Mouse (Mus musculus) myocyte (in vitro differentiated cells): ENCODE measurements around the gene Msantd1. TPM values are rescaled to one million over a fixed set of nuclear protein-coding genes. Genes with fewer than 3 reads are reported as not detected.

ENCODE experiments used
- H3K27me3 ChIP-seq: one replicate; pipeline ENCODE4 v1.6.1; 2011; ENCODE audit not compliant: control insufficient read depth, insufficient read depth, insufficient read length
- H3K36me3 ChIP-seq: one replicate; pipeline ENCODE4 v1.6.1; 2011; ENCODE audit not compliant: control insufficient read depth, insufficient read depth
- H3K4me2 ChIP-seq: one replicate; pipeline ENCODE4 v1.6.1; 2011; ENCODE audit warnings: low read depth, control low read depth
- H3K4me3 ChIP-seq: one replicate; pipeline ENCODE4 v1.5.1; 2011; ENCODE audit warnings: mild to moderate bottlenecking, control low read depth, moderate library complexity
- H3K79me2 ChIP-seq: one replicate; pipeline ENCODE4 v1.6.1; 2011; ENCODE audit not compliant: control insufficient read depth, insufficient read depth
- H3ac ChIP-seq: one replicate; pipeline ENCODE4 v1.6.1; 2011; ENCODE audit not compliant: control insufficient read depth, insufficient read length
- CEBPB ChIP-seq: IDR thresholded peaks from 2 replicates; pipeline ENCODE4 v1.6.1; 2011; ENCODE audit warnings: mild to moderate bottlenecking, moderate library complexity; ENCODE audit not compliant: poor library complexity, insufficient read depth, severe bottlenecking
- E2F4 ChIP-seq: IDR thresholded peaks from one replicate; pipeline ENCODE4 v1.6.1; 2011; ENCODE audit warnings: mild to moderate bottlenecking, control low read depth, moderate library complexity; ENCODE audit not compliant: insufficient read depth
- MAX ChIP-seq: IDR thresholded peaks from one replicate; pipeline ENCODE4 v1.6.1; 2011; ENCODE audit warnings: low read depth, mild to moderate bottlenecking, control low read depth
- MYOD1 ChIP-seq, 3 experiments: IDR thresholded peaks; one replicate each; pipeline ENCODE4 v1.6.1; 2011; ENCODE audit warnings: control low read depth in 2 of 3, low read depth in 2 of 3, mild to moderate bottlenecking in 2 of 3, moderate library complexity in 1 of 3; ENCODE audit not compliant: insufficient read length in 2 of 3, control insufficient read depth in 1 of 3
- MYOG ChIP-seq, 3 experiments: IDR thresholded peaks; one replicate each; pipeline ENCODE4 v1.6.1; 2011; ENCODE audit warnings: control low read depth in 2 of 3, low read depth in 2 of 3, mild to moderate bottlenecking in 2 of 3; ENCODE audit not compliant: insufficient read length in 2 of 3, control insufficient read depth in 1 of 3, insufficient read depth in 1 of 3
- POLR2A ChIP-seq: IDR thresholded peaks from one replicate; pipeline ENCODE4 v1.6.1; 2011; ENCODE audit warnings: low read depth, mild to moderate bottlenecking, control low read depth, moderate library complexity; ENCODE audit not compliant: insufficient read length
- POLR2AphosphoS2 ChIP-seq: IDR thresholded peaks from one replicate; pipeline ENCODE4 v1.6.1; 2011; ENCODE audit warnings: low read depth, control low read depth; ENCODE audit not compliant: insufficient read length
- REST ChIP-seq: IDR thresholded peaks from one replicate; pipeline ENCODE4 v1.6.1; 2011; ENCODE audit warnings: mild to moderate bottlenecking, control low read depth, moderate library complexity; ENCODE audit not compliant: insufficient read depth, insufficient read length
- SRF ChIP-seq: IDR thresholded peaks from one replicate; pipeline ENCODE4 v1.6.1; 2011; ENCODE audit warnings: low read depth; ENCODE audit not compliant: control insufficient read depth, insufficient read length
- TCF12 ChIP-seq: IDR thresholded peaks from one replicate; pipeline ENCODE4 v1.6.1; 2011; ENCODE audit warnings: mild to moderate bottlenecking, control low read depth; ENCODE audit not compliant: poor library complexity, insufficient read depth, severe bottlenecking
- TCF3 ChIP-seq: IDR thresholded peaks from one replicate; pipeline ENCODE4 v1.6.1; 2011; ENCODE audit warnings: low read depth, control low read depth; ENCODE audit not compliant: insufficient read length
- USF1 ChIP-seq: IDR thresholded peaks from one replicate; pipeline ENCODE4 v1.6.1; 2011; ENCODE audit warnings: low read depth, mild to moderate bottlenecking, control low read depth, moderate library complexity
- polyA plus RNA-seq: library from polyadenylated mRNA; unstranded; fragments of >200 nt; fragmentation: generic; extraction: Trizol; gene quantifications from one replicate; pipeline ENCODE4 v1.2.1, GENCODE M21; 2012; ENCODE audit warnings: missing spikeins

Gene Msantd1
- polyA plus RNA-seq, 1 experiment, result not detected

- TF ChIP-seq POLR2AphosphoS2 (no peak), REST (no peak), TCF12 (no peak), POLR2A (no peak), USF1 (no peak), MYOG (IDR thresholded peaks at IDR 0.05; ENCODE audit: control insufficient read depth in 1 of 3, insufficient read depth in 1 of 3, insufficient read length in 2 of 3, low read depth in 2 of 3) (no peak), MAX (no peak), E2F4 (no peak), MYOD1 (IDR thresholded peaks at IDR 0.05; ENCODE audit: control insufficient read depth in 1 of 3, insufficient read length in 2 of 3, low read depth in 2 of 3) (no peak), TCF3 (no peak), CEBPB (no peak), SRF (no peak)
- no peak overlapping the region for H3K4me2 ChIP-seq
- peaks cover 20% of the 10 kb centered on the region for H3K27me3 ChIP-seq
- no peak overlapping the region for H3K4me3 ChIP-seq
- no peaks in the 10 kb centered on the region for H3K36me3 ChIP-seq
- no peaks in the 10 kb centered on the region for H3K79me2 ChIP-seq
- H3ac ChIP-seq, result no peak overlapping the region
These were observed 8.0 kb downstream of the Msantd1 start for GRCm38 (mm10) chr5:34915801-34916200.

DNA sequence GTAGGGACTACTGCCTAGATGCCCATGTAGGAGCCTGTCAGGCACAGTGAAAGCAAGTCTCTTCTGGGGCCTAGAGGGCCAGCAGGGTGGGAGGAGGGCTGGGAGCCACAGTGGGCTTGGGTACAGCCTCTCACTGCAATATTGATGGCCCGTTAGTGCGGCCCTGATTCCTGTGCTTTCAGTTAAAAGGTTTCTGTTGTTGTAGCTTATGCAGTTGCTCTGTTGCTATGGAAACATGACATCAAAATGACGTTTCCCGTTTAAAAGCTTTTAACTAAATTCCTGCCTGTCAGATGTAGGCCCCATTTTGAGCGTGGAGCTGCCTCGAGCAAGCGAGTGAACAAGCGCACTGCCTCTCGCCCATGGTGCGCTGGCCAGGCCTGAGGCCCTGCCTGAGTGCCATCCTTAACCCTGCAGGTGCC lies 9.4 kb downstream of the Msantd1 start:
- H3K79me2 ChIP-seq, result no peaks in the 10 kb centered on the region
- peaks cover 31% of the 10 kb centered on the region for H3K27me3 ChIP-seq
- no peak overlapping the region for H3K4me3 ChIP-seq
- no peak overlapping the region for H3ac ChIP-seq
- TF ChIP-seq POLR2AphosphoS2 (no peak), MYOD1 (IDR thresholded peaks at IDR 0.05; ENCODE audit: control insufficient read depth in 1 of 3, insufficient read length in 2 of 3, low read depth in 2 of 3) (no peak), CEBPB (no peak), MYOG (IDR thresholded peaks at IDR 0.05; ENCODE audit: control insufficient read depth in 1 of 3, insufficient read depth in 1 of 3, insufficient read length in 2 of 3, low read depth in 2 of 3) (no peak), USF1 (no peak), TCF3 (no peak), POLR2A (no peak), MAX (no peak), REST (no peak), TCF12 (no peak), E2F4 (no peak), SRF (no peak)
- H3K4me2 ChIP-seq, result no peak overlapping the region
- no peaks in the 10 kb centered on the region for H3K36me3 ChIP-seq

- H3K4me3 ChIP-seq, result no peak overlapping the region
- H3ac ChIP-seq, result no peak overlapping the region
- H3K36me3 ChIP-seq, result no peaks in the 10 kb centered on the region
- H3K79me2 ChIP-seq, result no peaks in the 10 kb centered on the region
- TF ChIP-seq TCF12, result no peak
- TF ChIP-seq TCF3, result no peak
- no peak for TF ChIP-seq USF1
- TF ChIP-seq POLR2A, result no peak
- no peak for TF ChIP-seq CEBPB
- TF ChIP-seq MAX, result no peak
- no peak for TF ChIP-seq REST
- no peak for TF ChIP-seq SRF
- no peak for TF ChIP-seq MYOG (IDR thresholded peaks at IDR 0.05; ENCODE audit: control insufficient read depth in 1 of 3, insufficient read depth in 1 of 3, insufficient read length in 2 of 3, low read depth in 2 of 3)
- TF ChIP-seq MYOD1 (IDR thresholded peaks at IDR 0.05; ENCODE audit: control insufficient read depth in 1 of 3, insufficient read length in 2 of 3, low read depth in 2 of 3), result no peak
- TF ChIP-seq POLR2AphosphoS2, result no peak
- no peak for TF ChIP-seq E2F4
- H3K4me2 ChIP-seq, result no peak overlapping the region
- H3K27me3 ChIP-seq, result peaks cover 36% of the 10 kb centered on the region
These were observed 11.0 kb downstream of the Msantd1 start for GRCm38 (mm10) chr5:34918785-34919184.

- H3K27me3 ChIP-seq, result peaks cover 29% of the 10 kb centered on the region
- H3K36me3 ChIP-seq, result no peaks in the 10 kb centered on the region
- TF ChIP-seq MYOG (IDR thresholded peaks at IDR 0.05; ENCODE audit: control insufficient read depth in 1 of 3, insufficient read depth in 1 of 3, insufficient read length in 2 of 3, low read depth in 2 of 3) (no peak), TCF12 (no peak), USF1 (no peak), REST (no peak), POLR2A (no peak), POLR2AphosphoS2 (no peak), CEBPB (no peak), MYOD1 (IDR thresholded peaks at IDR 0.05; ENCODE audit: control insufficient read depth in 1 of 3, insufficient read length in 2 of 3, low read depth in 2 of 3) (no peak), TCF3 (no peak), E2F4 (no peak), SRF (no peak)
- no peak overlapping the region for H3K4me2 ChIP-seq
- H3ac ChIP-seq, result no peak overlapping the region
- no peaks in the 10 kb centered on the region for H3K79me2 ChIP-seq
- no peak overlapping the region for H3K4me3 ChIP-seq
These were observed 14.7 kb downstream of the Msantd1 start for GRCm38 (mm10) chr5:34922531-34922930.

DNA sequence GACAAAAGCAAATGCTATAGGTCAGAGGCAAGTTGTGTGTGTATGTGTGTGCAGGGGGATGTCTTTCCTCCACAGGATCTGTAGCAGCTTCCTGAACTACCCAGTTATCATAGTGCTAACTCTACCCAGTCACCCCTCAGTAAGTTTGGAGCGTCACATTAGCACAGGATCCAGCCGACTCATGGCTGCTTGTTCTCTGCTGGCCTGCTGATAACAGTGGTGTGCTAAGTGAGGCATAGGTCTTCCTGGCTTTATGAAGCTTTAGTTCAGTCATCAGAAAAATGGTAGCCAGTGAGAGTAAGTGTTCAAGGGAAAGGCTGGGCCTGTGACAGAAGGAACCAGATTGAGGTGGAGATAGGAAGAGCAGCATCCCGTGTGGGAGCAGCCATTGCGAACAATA lies 16.1 kb downstream of the Msantd1 start:
- Histone ChIP-seq H3K4me3 (no peak overlapping the region), H3ac (no peak overlapping the region), H3K79me2 (no peaks in the 10 kb centered on the region), H3K4me2 (no peak overlapping the region), H3K27me3 (peaks cover 29% of the 10 kb centered on the region), H3K36me3 (no peaks in the 10 kb centered on the region)
- TF ChIP-seq CEBPB, result no peak
- no peak for TF ChIP-seq SRF
- TF ChIP-seq MAX, result no peak
- no peak for TF ChIP-seq MYOD1 (IDR thresholded peaks at IDR 0.05; ENCODE audit: control insufficient read depth in 1 of 3, insufficient read length in 2 of 3, low read depth in 2 of 3)
- no peak for TF ChIP-seq TCF12
- no peak for TF ChIP-seq POLR2A
- TF ChIP-seq POLR2AphosphoS2, result no peak
- no peak for TF ChIP-seq E2F4
- TF ChIP-seq REST, result no peak
- no peak for TF ChIP-seq MYOG (IDR thresholded peaks at IDR 0.05; ENCODE audit: control insufficient read depth in 1 of 3, insufficient read depth in 1 of 3, insufficient read length in 2 of 3, low read depth in 2 of 3)
- TF ChIP-seq USF1, result no peak
- no peak for TF ChIP-seq TCF3
